Mouse (Mus musculus) limb, embryonic 11.5 days (tissue): ENCODE data around the gene Cask. TPM values are rescaled to one million over a fixed set of nuclear protein-coding genes. Genes with fewer than 3 reads are reported as not detected.

Experiments
- ATAC-seq: fragments of 200-750 bp; cut with Nextera tagmentation; 2 replicates; pipeline ENCODE4 v1.8.0; 2017; ENCODE audit warnings: low read depth; ENCODE audit not compliant: insufficient number of reproducible peaks, low FRiP score, low TSS enrichment
- DNase-seq: peaks from one replicate; pipeline ENCODE4 v3.0.0-alpha.2; 2015; ENCODE audit warnings: low spot score
- H3K27ac ChIP-seq: fragments of 300-500 bp; sonication (generic); replicated peaks from 2 replicates; pipeline ENCODE4 v1.5.1; 2014; ENCODE audit warnings: low read depth, mild to moderate bottlenecking, low read length
- H3K27me3 ChIP-seq: fragments of 300-500 bp; sonication (generic); 2 replicates; pipeline ENCODE4 v1.6.1; 2014; ENCODE audit warnings: mild to moderate bottlenecking, low read length, mixed read lengths; ENCODE audit not compliant: control insufficient read depth, insufficient read depth
- H3K36me3 ChIP-seq: fragments of 300-500 bp; sonication (generic); 2 replicates; pipeline ENCODE4 v1.6.1; 2014; ENCODE audit warnings: mild to moderate bottlenecking, low read length, moderate library complexity, mixed read lengths; ENCODE audit not compliant: control insufficient read depth, insufficient read depth
- H3K4me1 ChIP-seq: fragments of 300-500 bp; sonication (generic); 2 replicates; pipeline ENCODE4 v1.6.1; 2014; ENCODE audit warnings: low read length, mixed read lengths; ENCODE audit not compliant: control insufficient read depth, insufficient read depth
- H3K4me2 ChIP-seq: fragments of 300-500 bp; sonication (generic); 2 replicates; pipeline ENCODE4 v1.6.1; 2014; ENCODE audit warnings: low read depth, mild to moderate bottlenecking, moderate library complexity; ENCODE audit not compliant: severe bottlenecking
- H3K4me3 ChIP-seq: fragments of 300-500 bp; sonication (generic); 2 replicates; pipeline ENCODE4 v1.5.1; 2014; ENCODE audit warnings: low read depth, low read length
- H3K9ac ChIP-seq: fragments of 300-500 bp; sonication (generic); 2 replicates; pipeline ENCODE4 v1.6.1; 2014; ENCODE audit warnings: mild to moderate bottlenecking, low read length
- H3K9me3 ChIP-seq: fragments of 300-500 bp; sonication (generic); 2 replicates; pipeline ENCODE4 v1.6.1; 2016; ENCODE audit warnings: low read length; ENCODE audit not compliant: control insufficient read depth
- WGBS: fragments of 180-500 bp; shearing (Covaris S2); extraction: QIAGEN DNeasy Blood & Tissue Kit; methylation state at CpG from one replicate; pipeline ENCODE4 v1.1.7; 2014; 5-methylcytosine and 5-hydroxymethylcytosine counted together
- polyA plus RNA-seq: library from polyadenylated mRNA; unstranded; fragments of >200 nt; fragmentation: Nextera tagmentation; extraction: Ambion mirVana; gene quantifications from 2 replicates; pipeline ENCODE4 v1.2.1, GENCODE M21; 2014

The Cask gene
- polyA plus RNA-seq, 1 experiment from 2014 or later, result 12.8 TPM

DNA sequence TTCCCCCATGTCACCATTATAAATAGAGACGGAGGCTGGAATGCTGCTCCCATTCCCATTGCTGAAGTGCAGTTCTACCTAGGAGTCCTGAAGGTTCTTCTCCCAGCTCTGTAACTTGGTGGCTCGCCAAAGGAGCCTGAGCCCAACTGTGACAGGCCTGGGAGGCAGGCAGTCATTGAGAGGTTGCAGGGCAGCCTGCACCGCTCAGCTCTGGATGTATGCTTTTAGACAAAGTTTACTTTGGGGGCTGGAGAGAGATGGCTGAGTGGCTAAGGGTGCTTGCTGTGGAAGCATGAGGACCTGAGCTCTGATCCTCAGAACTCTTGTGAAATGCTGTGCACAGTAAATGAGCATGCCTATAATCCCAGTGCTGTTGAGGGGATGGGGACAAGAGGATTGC lies 360.2 kb downstream of the Cask start:
- no peak overlapping the region for H3K9ac ChIP-seq
- no peak for ATAC-seq
- H3K27ac ChIP-seq, result no peak overlapping the region
- no peaks in the 10 kb centered on the region for H3K27me3 ChIP-seq
- H3K4me2 ChIP-seq, result no peak overlapping the region
- H3K36me3 ChIP-seq, result no peaks in the 10 kb centered on the region
- 70% methylated on average over 3 of the region's 3 CpGs for WGBS
- H3K4me3 ChIP-seq, result no peak overlapping the region
- H3K9me3 ChIP-seq, result peaks cover 2% of the 10 kb centered on the region; the same call in 1 of the 2 replicates
- no peaks in the 10 kb centered on the region for H3K4me1 ChIP-seq
- no peak for DNase-seq

DNA sequence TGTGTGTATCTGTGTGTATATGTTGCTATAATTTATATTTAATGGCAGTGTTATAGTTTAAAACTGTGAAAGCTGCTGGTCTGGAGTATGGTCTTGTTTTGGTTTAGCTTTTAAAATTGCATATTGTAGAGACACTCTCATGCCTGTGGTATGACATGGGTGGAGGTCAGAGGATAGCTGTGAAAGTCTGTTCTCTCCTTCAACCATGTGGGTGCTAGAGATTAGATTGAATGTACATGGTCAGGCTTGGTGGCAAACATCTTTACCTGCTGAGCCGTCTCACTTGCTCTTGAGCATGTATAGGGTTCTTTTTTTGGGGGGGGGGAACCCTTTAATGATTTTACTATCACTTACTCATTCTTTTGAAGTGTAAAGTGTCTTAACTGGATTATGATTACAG lies 361.4 kb downstream of the Cask start:
- Histone ChIP-seq H3K27ac (no peak overlapping the region), H3K36me3 (no peaks in the 10 kb centered on the region), H3K4me3 (no peak overlapping the region), H3K4me1 (no peaks in the 10 kb centered on the region), H3K4me2 (no peak overlapping the region), H3K9ac (no peak overlapping the region), H3K27me3 (no peaks in the 10 kb centered on the region), H3K9me3 (peaks cover 3% of the 10 kb centered on the region; the same call in 1 of the 2 replicates)
- DNase-seq (no peak), ATAC-seq (no peak)
- WGBS, result 89% methylated on average over 1 of the region's 1 CpGs

GRCm38 (mm10) chrX:13489001-13489400 lies 362.2 kb downstream of the Cask start:
- Histone ChIP-seq H3K27ac (no peak overlapping the region), H3K36me3 (no peaks in the 10 kb centered on the region), H3K4me2 (no peak overlapping the region), H3K9me3 (peaks cover 3% of the 10 kb centered on the region; the same call in 1 of the 2 replicates), H3K27me3 (no peaks in the 10 kb centered on the region), H3K9ac (no peak overlapping the region), H3K4me3 (no peak overlapping the region), H3K4me1 (no peaks in the 10 kb centered on the region)
- DNase-seq, result no peak
- no peak for ATAC-seq
- 82% methylated on average over 3 of the region's 3 CpGs for WGBS

DNA sequence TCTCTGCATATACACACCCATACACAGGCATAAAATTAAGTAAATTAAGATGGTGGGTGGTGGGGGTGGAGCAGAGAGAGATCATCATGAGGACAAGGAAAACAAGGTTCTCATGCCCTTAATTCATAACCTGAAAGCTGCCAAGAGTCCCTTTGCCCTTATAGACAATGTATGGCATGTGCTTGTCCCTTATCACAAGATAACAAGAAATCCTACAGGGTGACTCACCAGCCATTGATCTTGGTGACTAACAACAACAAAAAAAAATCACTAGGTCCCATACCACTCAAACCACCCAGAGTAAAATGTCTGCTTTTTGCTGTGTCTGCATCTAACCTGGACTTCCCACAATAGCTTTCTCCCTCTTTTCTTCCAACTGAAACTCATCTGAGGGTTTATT lies 366.7 kb downstream of the Cask start:
- H3K9me3 ChIP-seq, result peaks cover 3% of the 10 kb centered on the region; the same call in 1 of the 2 replicates
- no peaks in the 10 kb centered on the region for H3K4me1 ChIP-seq
- 0 out of 2 replicates have a peak, but pooled peaks cover 2% of the 10 kb centered on the region for H3K27me3 ChIP-seq

DNA sequence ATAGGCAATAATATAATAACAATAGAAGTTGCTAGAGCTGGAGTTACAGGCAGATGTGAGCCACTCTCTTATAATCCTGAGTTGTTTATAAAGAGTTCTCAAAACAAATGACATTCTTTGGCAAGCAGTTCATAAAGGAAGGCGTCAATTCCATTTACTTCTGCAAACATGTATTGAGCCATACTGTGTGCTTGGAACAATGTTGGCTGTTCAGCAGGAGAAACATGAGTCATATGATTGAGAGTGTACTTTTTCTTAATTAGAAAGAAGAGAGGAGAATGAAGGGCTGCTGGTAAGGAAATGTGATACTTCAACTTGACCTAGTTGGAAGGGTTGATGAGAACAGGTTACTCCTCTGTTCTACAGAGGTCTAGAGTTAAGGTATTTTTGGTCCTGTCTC lies 368.6 kb downstream of the Cask start:
- Histone ChIP-seq H3K27me3 (0 out of 2 replicates have a peak, but pooled peaks cover 2% of the 10 kb centered on the region), H3K9me3 (peaks cover 3% of the 10 kb centered on the region; the same call in 1 of the 2 replicates), H3K36me3 (no peaks in the 10 kb centered on the region), H3K4me2 (no peak overlapping the region), H3K4me1 (no peaks in the 10 kb centered on the region), H3K4me3 (no peak overlapping the region), H3K27ac (no peak overlapping the region), H3K9ac (no peak overlapping the region)
- ATAC-seq (no peak), DNase-seq (no peak)
- 82% methylated on average over 1 of the region's 1 CpGs for WGBS

More for the DNA sequence above, 366.7 kb downstream of the Cask start:
- no peak overlapping the region for H3K9ac ChIP-seq
- H3K4me3 ChIP-seq, result no peak overlapping the region
- H3K27ac ChIP-seq, result no peak overlapping the region
- DNase-seq (no peak), ATAC-seq (no peak)
- H3K36me3 ChIP-seq, result no peaks in the 10 kb centered on the region
- no peak overlapping the region for H3K4me2 ChIP-seq

DNA sequence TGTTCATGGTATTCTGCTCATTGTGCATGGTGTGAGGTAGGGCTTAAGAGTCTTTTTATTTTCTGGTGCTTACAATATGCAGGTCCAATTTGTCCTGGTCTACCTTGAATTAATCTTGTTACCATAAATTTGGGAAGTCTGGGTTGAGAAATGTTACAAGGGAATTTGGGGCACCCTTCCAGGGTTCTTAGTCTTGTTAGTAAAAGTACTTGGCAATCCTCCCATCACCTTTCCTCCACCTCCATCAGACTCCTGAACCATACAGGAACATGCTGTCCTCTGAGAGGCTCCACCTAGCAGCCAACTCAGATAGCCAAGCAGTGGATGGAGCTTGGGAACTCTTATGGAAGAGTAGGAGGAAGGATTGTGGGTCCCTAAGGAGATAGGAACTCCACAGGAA lies 371.6 kb downstream of the Cask start:
- Histone ChIP-seq H3K4me1 (no peaks in the 10 kb centered on the region), H3K4me2 (no peak overlapping the region), H3K27me3 (0 out of 2 replicates have a peak, but pooled peaks cover 2% of the 10 kb centered on the region), H3K36me3 (no peaks in the 10 kb centered on the region), H3K4me3 (no peak overlapping the region), H3K9me3 (no peaks in the 10 kb centered on the region), H3K9ac (no peak overlapping the region), H3K27ac (no peak overlapping the region)
- DNase-seq (no peak), ATAC-seq (no peak)

- no peak overlapping the region for H3K4me2 ChIP-seq
- no peaks in the 10 kb centered on the region for H3K36me3 ChIP-seq
- no peak overlapping the region for H3K9ac ChIP-seq
- DNase-seq (no peak), ATAC-seq (no peak)
- H3K4me1 ChIP-seq, result no peaks in the 10 kb centered on the region
- no peak overlapping the region for H3K4me3 ChIP-seq
- H3K27me3 ChIP-seq, result 0 out of 2 replicates have a peak, but pooled peaks cover 2% of the 10 kb centered on the region
- 56% methylated on average over 5 of the region's 5 CpGs for WGBS
- no peaks in the 10 kb centered on the region for H3K9me3 ChIP-seq
- H3K27ac ChIP-seq, result no peak overlapping the region
Measured at GRCm38 (mm10) chrX:13478298-13478697, 372.9 kb downstream of the Cask start.

DNA sequence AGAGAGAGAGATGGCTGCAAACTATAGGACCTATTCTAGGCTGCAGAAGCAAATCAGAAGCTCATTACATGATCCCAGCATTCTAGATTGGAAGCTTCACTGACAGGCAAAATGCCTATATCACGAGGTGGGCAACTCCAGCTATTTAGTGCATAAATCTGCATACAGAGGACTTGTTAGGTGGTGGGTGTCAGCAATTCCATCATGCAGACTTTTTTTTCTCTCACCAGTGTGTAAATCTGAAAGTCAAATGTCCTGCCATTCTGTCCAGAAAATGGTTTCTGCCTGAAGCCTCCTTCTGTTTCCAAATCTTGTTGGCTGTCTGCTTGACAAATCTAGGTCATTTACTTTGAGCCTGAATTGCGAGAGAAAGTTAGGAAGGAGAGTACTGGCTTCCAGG lies 373.6 kb downstream of the Cask start:
- no peak overlapping the region for H3K4me2 ChIP-seq
- H3K4me1 ChIP-seq, result no peaks in the 10 kb centered on the region
- H3K9ac ChIP-seq, result no peak overlapping the region
- no peak overlapping the region for H3K4me3 ChIP-seq
- no peaks in the 10 kb centered on the region for H3K9me3 ChIP-seq
- H3K27ac ChIP-seq, result no peak overlapping the region
- ATAC-seq, result no peak
- H3K27me3 ChIP-seq, result 0 out of 2 replicates have a peak, but pooled peaks cover 2% of the 10 kb centered on the region
- WGBS, result 71% methylated on average over 2 of the region's 2 CpGs
- no peak for DNase-seq
- H3K36me3 ChIP-seq, result no peaks in the 10 kb centered on the region

DNA sequence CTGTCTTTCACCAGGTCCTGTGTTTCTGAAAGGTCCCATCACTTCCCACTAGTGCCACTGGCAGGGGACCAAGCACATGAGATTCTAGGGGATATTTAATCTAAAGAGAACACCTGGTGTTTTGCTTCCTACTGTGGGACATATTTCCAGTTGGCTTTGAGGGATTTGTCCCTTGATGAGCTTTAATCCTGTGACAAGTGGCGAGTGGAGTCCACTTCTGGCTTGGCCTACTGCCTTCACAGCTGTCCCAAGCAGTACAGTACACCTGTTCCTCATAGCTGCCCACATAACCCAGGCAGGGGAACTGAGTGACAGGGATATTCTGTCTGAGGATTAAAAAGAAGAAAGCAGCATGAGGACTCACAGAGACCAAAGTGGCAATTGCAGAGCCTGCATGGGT lies 375.8 kb downstream of the Cask start:
- 75% methylated on average over 1 of the region's 1 CpGs for WGBS
- DNase-seq (no peak), ATAC-seq (no peak)
- Histone ChIP-seq H3K4me3 (no peak overlapping the region), H3K4me2 (no peak overlapping the region), H3K9ac (no peak overlapping the region), H3K9me3 (no peaks in the 10 kb centered on the region), H3K4me1 (no peaks in the 10 kb centered on the region), H3K36me3 (no peaks in the 10 kb centered on the region), H3K27ac (no peak overlapping the region), H3K27me3 (no peaks in the 10 kb centered on the region)
